Mouse (Mus musculus): Measurements from ENCODE around the gene Tmem50b. TPM values are rescaled to one million over a fixed set of nuclear protein-coding genes. Genes with fewer than 3 reads are reported as not detected.

Tmem50b gene
- polyA plus RNA-seq, 1 experiment = 96.4 TPM

DNA sequence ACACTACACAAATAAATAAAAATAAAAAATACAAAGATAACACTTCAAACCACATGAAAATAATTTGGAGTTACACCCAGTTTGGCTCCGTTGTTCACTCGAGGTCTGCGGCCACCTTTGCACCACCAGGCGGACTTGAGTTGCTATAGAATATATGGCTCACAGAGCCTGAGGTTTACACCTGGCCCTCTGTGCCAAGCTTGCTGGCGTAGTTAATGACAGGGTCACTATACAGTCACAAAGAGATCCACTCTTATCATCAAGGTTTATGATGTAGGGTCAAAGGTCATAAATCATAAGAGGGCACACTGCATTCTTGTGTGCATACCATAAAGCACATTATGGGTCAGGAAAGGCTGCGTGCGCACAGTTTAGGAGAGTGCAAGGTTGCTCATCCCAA, 31.6 kb downstream of the Tmem50b start:
- DNase-seq (ENCODE audit: extremely low spot score in 1 of 2, low spot score in 1 of 2) = no peak

DNA sequence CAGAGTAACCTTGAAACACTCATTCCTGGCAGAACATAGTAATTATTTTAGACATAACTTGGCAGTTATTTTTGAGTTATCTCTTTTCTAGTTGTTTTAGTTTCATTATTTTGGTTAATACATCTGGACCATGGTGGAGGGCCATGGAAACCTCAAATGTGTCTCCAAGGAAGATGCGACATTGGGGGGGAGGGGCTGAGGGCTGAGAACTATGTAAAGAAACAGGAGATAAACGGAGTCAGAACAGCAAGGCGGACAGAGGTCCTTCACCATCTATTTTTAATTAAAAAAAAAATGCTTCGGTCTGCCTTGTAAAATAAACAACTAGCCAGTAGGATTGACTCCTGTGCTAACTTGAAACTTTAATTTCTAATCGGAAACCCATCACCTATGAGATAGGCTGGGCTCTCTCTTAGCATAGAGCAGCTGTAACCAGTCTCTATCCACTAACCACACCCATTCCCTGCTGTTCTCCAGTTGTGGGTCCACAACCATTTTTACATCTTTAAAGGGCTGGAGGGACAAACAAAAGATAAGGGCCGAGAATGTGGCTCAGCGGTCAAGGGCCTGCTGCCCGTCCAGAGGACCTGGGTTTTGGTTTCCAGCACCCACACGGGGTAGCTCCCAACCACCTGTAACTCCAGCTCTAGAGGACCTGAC, 32.2 kb downstream of the Tmem50b start:
- no peak for DNase-seq (ENCODE audit: extremely low spot score in 1 of 2, low spot score in 1 of 2)

DNA sequence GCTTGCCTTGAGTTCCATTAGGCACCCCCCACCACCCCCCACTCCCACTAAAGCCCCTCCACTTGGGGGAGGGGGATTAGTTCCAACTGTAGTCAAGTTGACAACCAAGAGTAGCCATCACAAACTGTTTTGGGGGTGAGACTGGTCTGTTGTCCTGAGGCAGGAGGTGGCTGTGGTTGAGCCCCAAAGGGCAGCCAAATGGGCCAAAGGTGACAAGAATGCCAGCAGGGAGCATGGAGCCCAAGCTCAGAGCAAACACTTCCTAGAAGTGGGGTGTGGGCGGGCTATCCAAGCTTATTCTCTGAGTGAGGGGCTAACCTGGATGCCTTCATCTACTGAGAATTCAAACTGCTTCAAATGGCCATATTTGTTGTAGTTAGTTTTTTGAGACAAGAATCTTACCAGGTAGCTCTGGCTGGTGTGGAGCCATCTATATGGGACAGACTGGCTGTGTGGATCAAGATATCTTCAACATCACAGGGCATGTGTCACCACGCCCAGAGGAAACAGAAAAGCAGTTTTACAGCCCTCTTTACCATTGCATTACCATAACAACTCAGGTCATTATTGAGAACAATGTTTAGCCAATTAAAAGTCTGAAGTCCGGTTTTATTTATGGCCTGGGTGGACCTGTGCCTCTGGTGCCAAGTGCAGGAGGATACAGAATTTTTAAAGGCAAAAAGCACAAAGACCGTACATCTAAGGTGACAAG, 32.9 kb downstream of the Tmem50b start:
- DNase-seq (ENCODE audit: extremely low spot score in 1 of 2, low spot score in 1 of 2) = no peak

DNA sequence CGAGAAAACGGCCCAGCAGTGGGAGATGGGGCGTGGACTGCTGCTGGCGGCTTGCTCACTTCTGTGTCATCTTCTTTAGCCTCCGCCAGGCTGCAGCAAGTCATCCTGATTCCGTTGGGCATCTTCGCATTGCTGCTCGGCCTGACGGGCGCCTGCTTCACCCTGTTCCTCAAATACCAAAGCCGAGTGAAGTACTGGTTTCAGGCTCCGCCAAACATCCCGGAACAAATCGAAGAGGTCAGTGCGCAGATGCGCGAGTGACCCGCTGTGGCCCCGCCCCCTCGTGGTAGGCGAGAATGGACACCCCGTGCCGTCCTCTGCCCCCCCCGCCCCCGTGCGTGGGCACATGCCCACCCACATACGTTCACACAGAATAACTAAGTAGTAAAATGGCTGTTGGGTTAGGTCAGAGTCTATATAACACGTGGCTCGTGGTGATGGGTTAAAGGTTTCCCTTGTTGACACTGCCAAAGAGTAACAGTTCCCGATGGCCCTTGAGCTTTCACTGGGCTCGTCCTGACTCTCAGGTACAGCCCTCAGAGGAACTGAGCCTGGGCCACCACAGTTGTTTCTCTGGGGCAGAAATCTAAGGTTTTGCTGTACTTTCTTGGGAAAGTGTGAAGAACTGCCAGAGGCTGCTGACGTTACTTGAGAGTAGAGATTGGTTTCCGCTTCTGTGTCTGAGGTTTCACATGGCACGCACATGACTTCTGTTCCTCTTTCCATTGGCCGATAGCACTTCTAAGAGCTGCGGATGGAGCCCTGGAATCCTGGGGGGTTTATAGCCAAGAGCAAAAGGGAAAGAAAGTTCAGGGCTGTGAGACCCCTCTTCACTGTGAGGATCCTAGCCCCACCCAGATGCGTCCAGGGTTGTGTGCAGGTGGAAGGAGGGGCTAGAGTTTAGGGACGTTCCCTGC, 35.8 kb downstream of the Tmem50b start:
- no peak for DNase-seq (ENCODE audit: extremely low spot score in 1 of 2, low spot score in 1 of 2)

DNA sequence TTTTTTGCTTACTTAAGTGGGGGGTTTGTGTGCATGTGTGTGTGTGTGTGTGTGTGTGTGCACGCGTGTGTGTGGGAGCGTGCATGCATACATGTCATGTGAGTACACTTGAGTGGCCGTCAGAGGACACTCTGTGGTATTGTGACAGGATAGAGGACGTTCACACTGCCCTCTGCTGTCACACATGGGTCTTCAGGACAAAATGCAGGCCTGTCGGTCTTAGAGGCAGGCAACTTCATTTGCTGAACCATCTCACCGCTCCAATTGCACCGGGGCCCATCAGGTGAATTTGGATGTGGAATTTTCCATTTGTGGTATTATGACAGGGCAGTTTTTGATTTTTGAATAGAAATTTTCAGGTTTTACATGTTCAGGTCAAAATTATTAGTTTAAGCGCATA, 36.5 kb downstream of the Tmem50b start:
- DNase-seq (ENCODE audit: extremely low spot score in 1 of 2, low spot score in 1 of 2) = peak in 1 of 2 experiments; percentile 36

DNA sequence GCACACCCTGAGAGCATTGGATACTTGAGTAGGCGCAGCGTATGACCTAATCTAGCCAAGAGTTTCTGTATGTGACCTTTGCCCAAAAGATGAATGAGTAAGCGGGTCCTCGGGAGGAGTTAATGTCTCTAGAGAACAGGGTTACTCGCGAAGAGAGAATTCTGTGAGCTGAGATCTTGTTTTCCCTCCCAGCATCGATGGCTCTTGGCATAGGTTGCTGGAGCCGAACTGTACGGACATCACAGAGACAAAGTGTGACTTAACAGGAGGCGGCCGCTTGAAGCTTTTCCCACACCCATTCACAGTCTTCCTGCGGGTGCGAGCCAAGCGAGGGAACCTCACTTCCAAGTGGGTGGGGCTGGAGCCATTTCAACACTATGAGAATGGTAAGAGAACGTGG, 39.9 kb downstream of the Tmem50b start:
- DNase-seq (ENCODE audit: extremely low spot score in 1 of 2, low spot score in 1 of 2) = peak; percentile 23 to 69

DNA sequence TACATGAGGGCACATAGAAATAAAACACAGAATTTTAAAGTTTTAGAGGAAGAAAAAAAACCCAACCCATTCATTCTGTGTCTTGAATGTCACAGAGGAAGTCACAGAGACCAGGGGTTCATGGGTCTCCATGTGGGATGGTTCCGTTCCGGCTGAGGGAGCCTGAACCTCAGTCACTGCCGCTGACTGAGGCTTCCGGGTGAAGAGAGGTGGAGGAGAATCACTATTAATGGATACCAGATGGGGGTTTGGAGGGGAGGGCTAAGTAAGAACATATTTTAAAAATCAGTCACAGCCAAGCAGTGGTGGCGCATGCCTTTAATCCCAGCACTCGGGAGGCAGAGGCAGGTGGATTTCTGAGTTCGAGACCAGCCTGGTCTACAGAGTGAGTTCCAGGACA, 40.4 kb downstream of the Tmem50b start:
- DNase-seq (ENCODE audit: extremely low spot score in 1 of 2, low spot score in 1 of 2) = no peak

DNA sequence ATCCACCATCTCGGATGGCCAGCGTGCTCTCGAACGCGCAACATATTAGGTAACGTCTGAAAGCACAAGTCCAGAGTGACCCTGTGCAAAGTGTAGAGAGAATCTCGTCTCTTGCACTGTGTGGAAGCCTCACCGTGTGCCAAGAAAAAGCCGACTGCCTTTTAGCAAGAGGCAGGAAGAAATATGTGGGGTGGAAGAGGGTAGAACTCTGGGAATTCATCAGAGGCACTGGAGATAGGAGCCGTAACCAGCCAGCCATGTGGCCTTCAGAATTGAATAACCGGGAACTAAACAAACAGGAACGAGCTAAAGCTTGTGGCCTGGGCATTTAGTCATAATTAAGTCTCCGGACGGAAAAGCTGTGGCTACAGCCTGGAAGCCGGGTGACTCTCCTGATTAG, 40.9 kb downstream of the Tmem50b start:
- DNase-seq (ENCODE audit: extremely low spot score in 1 of 2, low spot score in 1 of 2) = no peak

DNA sequence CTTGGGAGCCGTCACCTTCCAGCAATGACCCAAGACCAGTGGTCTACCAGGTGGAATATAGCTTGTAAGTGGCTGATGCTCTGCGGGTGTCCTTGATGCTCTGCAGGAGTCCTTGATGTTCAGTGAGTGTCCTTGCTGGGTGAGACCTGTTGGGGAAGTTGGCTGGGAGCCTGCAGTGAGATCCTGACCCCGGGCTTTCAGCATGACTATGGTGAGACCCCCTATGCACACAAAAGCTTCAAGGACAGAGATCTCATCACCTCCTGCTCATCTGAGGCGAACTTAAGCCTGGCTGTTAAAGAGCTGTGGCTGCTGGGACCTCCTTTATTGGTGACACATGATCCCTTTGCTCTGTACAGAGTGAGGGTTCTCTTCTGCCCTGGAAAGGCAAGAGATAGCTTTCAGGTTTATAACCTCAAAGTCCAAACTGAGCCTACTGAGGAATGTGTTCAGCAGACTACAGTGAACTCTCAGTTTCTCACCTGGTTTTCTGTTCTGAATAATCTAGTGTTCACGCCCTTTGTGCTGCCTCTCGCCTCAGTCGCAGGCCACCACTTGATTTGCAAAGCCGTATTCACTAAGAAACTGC, 42.5 kb downstream of the Tmem50b start:
- no peak for DNase-seq (ENCODE audit: extremely low spot score in 1 of 2, low spot score in 1 of 2)

DNA sequence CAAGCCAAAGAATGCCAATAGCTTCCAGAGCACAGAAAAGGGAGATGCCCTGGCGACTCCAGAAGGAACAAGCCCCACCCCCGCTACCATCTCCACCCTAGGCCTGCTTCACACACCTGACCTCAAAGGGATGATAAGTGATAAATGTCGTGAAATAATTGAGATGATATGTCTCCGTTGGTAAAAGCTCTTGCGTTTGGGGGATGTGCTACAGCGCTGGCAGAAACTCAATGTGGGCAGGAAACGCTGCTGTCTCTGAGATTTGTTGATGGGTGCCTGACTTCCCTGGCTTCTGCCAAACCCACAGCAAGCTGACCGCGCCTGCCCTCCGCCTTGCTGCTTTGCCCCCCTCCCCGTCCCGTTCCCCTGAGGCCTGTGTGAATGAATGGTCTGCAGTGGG, 44.0 kb downstream of the Tmem50b start:
- no peak for DNase-seq (ENCODE audit: extremely low spot score in 1 of 2, low spot score in 1 of 2)

DNA sequence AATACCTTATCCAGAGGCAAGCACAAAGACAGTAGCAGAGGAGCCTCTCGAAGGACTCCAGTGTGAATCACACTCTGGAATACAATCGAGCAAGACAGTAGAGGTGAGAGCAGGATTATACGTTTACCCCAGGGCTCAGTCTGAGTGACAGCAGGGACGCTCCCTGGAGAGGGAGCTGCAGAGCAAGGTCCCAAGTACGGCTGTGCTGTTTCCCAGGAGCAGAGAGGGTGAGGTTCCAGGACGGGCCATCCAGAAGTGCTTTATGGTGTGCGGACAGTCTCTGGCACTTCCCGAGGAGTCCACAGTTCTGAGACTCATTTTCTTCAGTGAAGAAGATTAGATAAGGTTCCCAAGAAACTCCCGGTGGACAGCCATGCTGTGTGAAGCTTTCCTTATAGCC, 45.5 kb downstream of the Tmem50b start:
- DNase-seq (ENCODE audit: extremely low spot score in 1 of 2, low spot score in 1 of 2) = no peak

DNA sequence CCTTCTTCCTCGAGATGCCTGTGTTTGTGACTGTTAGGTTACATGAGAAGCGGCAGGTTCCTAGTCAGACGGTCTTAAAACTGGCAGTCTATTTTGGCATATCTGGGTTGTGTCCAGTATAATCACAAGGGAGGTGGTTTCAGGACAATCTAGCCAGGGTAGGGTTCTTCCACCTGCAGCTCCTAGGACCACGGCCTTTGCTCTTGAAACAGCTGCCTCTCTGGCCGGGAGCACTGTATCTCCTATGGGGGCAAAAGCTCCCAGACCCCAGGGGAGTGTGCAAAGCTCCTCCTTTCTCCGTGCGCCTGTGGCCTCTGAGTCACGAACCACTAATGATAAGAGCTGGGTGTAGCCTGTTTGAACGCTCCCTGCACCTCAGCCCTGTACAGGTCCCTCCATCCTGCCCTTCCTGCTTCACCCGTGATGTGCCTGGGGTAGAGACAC, 46.5 kb downstream of the Tmem50b start:
- DNase-seq (ENCODE audit: extremely low spot score in 1 of 2, low spot score in 1 of 2) = no peak

DNA sequence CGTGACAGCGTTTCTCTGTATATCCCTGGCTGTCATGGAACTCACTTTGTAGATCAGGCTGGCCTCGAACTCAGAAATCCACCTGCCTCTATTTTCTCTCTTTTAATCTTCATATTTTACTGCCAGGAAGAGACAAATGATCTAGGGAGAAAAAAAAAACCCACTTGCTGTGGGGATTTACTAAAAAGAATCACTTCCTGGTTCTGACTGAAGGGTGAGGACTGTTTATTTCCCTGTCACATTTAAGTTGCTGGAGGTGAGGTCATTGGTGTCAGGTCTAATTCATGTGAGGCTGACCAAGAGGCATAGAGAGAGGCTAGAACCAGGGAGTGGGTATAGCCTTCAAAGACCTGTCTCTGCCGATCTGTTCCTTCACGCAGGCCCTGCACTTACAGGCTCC, 48.0 kb downstream of the Tmem50b start:
- DNase-seq (ENCODE audit: extremely low spot score in 1 of 2, low spot score in 1 of 2) = no peak

DNA sequence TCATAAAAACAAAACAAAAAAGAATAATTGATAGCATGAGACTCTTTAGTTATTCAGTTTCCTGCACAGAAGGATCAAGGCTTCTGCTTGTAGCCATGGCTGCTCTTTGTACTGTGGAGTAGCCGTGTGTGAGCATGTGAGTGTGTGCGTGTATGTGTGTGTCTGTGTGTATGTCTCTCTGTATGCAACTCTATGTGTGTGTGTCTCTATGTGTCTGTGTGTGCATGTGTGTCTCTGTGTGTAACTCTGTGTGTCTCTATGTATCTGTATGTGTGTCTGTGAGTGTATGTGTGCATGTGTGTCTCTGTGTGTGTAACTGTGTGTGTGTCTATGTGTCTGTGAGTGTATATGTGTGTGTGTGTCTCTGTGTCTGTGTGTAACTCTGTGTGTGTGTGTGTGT, 48.6 kb downstream of the Tmem50b start:
- no peak for DNase-seq (ENCODE audit: extremely low spot score in 1 of 2, low spot score in 1 of 2)

DNA sequence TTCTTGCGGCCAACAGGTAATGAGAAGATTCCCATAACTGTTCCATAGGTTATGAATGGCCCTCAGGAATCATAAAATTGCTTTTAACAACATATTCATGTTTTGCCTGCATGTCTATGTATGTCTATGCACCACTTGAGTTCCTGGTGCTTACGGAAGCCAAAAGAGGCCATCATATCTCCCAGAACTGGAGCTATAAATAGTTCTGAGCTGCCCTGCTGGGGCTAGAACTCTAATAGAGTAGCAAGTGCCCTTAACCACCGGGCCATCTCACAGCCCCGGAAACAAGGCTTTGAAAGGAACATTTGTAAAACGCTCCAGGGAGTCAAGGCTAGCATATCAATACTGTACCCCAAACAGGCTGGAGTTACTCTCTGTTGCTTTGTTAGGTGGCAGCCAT, 49.0 kb downstream of the Tmem50b start:
- DNase-seq (ENCODE audit: extremely low spot score in 1 of 2, low spot score in 1 of 2) = no peak

DNA sequence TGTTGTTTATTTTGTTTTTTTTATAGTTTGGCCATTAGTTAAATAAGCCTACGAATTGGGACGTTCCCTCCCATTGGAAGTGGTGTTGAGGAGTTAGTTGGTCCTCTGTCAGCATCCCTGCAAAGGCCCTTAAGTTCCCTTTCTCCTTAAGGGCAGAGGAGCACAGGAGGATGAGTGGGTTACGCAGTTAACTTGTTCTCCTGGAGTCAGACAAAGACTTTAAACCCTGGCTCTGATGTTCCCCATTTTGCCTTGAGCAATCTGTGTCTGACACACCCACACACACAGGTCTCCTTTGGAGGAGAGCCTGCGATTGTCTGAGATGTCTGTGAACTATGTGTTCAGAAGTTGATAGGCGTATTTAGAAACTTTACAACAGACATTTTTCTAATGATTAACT, 49.6 kb downstream of the Tmem50b start:
- DNase-seq (ENCODE audit: extremely low spot score in 1 of 2, low spot score in 1 of 2) = peak in 1 of 2 experiments; percentile 34

DNA sequence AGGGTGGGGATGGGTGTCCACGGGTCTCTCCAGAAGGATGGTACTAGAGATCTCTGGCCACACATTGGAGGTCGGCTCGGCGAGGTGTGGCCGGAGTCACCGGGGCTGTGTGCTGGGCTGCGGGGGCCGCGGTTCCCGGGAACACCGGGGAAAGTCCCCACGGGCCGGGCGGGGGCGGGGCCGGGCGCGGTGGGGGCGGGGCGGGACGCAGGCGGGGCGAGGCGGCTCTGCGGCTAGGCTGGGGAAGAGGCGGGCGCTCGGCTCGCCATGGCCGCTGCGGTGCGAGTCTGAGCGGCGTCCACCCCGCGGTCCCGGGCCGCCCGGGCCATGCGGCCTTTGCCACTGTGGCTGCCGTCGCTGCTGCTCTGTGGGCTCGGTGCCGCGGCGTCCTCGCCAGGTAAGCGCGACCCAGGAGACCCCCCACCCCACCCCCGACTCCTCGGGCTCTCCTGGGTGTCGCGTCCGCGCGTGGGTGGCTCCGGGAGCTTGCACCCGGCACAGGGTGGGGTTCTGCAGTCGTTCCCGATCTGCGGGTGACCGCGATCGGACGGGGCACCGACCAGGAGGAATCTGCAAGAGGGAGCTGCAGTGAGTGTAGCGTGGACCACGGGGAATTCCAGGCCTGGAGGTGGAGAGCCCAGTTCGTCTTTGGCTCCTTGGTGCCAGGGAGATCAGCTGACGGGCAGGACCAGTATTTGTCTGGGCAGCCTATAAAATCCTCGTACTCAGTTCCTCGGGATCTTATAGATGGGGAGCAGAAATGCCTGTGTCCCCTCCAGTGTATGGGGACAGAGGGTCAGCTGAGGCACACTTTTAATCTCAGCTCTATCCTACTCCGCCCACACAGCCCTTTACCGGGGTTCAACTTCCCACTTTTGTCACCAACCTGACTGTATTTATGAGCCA, 50.5 kb downstream of the Tmem50b start, which contains the start of gene Ifngr2:
TSS of gene Ifngr2 (plus strand) at position 237 of the 906 bp plus-strand sequence.
- peak in 1 of 2 experiments; percentile 24 for DNase-seq (ENCODE audit: extremely low spot score in 1 of 2, low spot score in 1 of 2)

DNA sequence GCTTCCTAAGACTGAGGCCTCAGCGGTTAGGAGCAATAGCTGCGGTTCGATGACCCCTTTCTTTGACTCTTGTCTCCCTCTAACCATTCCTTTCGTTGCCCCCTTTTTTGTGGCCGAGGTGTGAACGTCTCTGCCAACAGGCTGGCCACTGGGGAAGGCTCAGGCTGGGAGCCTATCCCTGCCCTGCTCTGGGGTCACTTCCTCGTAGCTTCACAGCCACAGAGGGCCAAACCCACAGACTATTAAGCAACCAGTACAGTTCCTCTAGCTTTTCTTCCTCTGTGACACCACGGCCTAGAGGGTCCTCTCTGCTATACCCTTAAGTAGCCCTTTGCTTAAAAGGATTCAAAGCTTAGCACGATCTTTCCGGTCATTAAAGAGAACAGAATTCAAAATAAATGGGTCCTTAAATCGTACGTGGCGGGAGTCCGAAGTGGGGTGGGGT, 51.2 kb downstream of the Tmem50b start:
- DNase-seq (ENCODE audit: extremely low spot score in 1 of 2, low spot score in 1 of 2) = no peak

DNA sequence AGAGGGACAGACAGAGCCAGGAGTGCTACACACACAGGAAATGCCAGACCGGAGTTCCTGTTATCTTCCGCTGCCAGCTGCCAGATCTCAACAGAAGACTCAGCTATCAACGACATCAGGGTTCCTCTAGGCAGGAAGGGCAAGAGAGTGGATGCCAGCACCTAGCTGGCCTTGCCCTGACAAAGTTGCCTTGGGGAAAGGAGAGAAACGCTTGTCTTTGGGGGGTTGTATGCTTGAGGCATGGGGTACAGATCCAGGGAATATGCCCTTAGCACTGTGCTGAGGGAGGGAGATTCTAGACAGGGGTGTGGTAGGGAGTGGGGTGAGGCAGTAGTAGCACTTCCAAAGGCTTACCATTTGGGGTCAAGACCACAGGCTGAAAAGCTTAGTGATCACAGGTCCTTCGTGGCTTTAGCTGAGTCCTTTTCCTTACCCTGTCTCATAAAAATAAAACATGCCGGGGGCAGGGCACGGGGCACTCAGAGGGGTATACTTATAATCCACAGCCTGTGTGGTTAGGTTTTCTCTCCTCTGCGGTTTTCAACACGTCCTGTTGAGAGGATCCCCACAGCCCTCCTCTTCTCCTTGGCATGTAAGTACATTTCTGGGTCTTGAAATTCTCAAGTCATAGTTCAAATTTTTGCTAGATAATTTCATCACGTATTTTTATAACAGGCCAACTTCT, 51.9 kb downstream of the Tmem50b start:
- DNase-seq (ENCODE audit: extremely low spot score in 1 of 2, low spot score in 1 of 2) = no peak
